Mouse (Mus musculus): ENCODE measurements around the gene Gjc1. TPM values are rescaled to one million over a fixed set of nuclear protein-coding genes. Genes with fewer than 3 reads are reported as not detected.
A peak's percentile ranks its signal among the peaks of the same experiment; 100 is the strongest.

Gene Gjc1
- polyA plus RNA-seq, 1 experiment from 2014 or later, result 45.5 TPM

DNA sequence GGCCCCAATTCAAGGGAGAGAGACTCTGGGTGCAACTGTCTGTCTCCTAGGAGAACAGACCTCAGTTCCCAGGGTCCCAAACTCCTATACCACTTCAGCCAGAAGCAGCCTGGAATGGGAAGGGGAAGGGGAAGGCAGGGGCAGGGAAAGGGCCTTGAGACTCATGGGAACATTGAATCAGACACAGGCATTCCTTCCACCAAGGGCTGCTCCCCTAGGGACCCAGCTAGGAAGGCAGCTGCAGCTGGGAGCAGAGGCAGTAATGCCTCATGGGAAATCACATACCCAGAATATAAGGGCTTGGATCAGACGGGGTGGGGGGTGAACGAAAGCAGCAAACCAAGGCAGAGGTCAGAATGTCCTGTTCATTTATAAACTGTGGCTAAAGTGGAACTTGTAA, 18.6 kb upstream of the Gjc1 start:
- Histone ChIP-seq H3K4me3 (ENCODE audit: low read length) (no peak overlapping the region), H3K4me2 (ENCODE audit: low read depth, low read length) (no peak overlapping the region), H3K9ac (ENCODE audit: low read length) (no peak overlapping the region), H3K9me3 (replicated peaks; ENCODE audit: control insufficient read depth, low read length) (no peaks in the 10 kb centered on the region), H3K4me1 (ENCODE audit: control insufficient read depth, insufficient read depth, low read length) (no peaks in the 10 kb centered on the region), H3K27me3 (ENCODE audit: control insufficient read depth, insufficient read depth, low read length) (no peaks in the 10 kb centered on the region), H3K36me3 (ENCODE audit: control insufficient read depth, insufficient read depth) (peaks cover 33% of the 10 kb centered on the region), H3K27ac (ENCODE audit: low read length) (no peak overlapping the region)
- WGBS, result 74% methylated on average over 2 of the region's 2 CpGs
- no peak for ATAC-seq (replicated peaks; ENCODE audit: extremely low read depth, insufficient read depth, low FRiP score)

DNA sequence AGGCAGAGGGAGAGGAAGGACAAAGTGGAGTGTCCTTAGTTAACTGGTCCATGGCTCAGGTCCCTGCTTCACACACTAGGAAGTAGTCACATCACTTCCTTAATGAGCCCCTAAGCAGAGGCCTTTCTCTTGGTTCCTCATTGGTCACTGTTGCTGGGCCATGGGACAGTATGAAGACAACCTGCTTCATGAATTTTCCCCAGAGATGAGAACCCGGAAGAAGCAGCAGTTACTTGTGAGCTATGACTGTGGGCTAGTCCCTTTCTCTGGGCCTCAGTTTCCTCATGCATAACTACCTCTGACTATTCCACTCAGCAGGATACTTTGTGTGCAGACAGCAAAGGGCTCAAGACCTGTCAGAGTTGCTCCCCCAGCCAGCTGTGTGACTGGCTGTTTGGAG, 17.9 kb upstream of the Gjc1 start:
- no peaks in the 10 kb centered on the region for H3K4me1 ChIP-seq (ENCODE audit: control insufficient read depth, insufficient read depth, low read length)
- no peak overlapping the region for H3K4me3 ChIP-seq (ENCODE audit: low read length)
- H3K9me3 ChIP-seq (replicated peaks; ENCODE audit: control insufficient read depth, low read length), result no peaks in the 10 kb centered on the region
- H3K36me3 ChIP-seq (ENCODE audit: control insufficient read depth, insufficient read depth), result peaks cover 26% of the 10 kb centered on the region
- ATAC-seq (replicated peaks; ENCODE audit: extremely low read depth, insufficient read depth, low FRiP score), result no peak
- 95% methylated on average over 1 of the region's 1 CpGs for WGBS
- H3K27ac ChIP-seq (ENCODE audit: low read length), result peak overlapping the region; percentile 11; the same call in 1 of the 2 replicates
- no peak overlapping the region for H3K4me2 ChIP-seq (ENCODE audit: low read depth, low read length)
- H3K27me3 ChIP-seq (ENCODE audit: control insufficient read depth, insufficient read depth, low read length), result no peaks in the 10 kb centered on the region
- no peak overlapping the region for H3K9ac ChIP-seq (ENCODE audit: low read length)

DNA sequence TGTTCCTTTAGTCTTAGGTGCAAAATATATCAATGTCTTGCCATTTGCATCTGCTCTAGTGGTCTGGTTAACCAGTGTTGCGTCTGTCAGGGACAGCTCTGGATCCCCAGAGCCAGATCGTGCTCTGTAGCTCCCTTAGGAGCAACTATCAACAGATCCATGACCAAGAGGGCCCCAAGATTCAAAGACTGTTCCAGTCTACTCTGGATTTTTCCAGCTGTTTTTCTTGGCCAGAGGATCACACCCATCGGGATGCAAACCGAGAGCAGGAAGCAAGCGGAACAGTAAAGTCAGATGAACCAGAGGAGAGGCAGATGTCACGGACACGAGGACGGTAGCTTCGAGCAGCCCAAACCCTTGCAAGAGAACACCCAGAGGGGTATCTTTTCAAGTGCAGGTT, 16.6 kb upstream of the Gjc1 start:
- Histone ChIP-seq H3K36me3 (ENCODE audit: control insufficient read depth, insufficient read depth) (peaks cover 21% of the 10 kb centered on the region), H3K9me3 (replicated peaks; ENCODE audit: control insufficient read depth, low read length) (no peaks in the 10 kb centered on the region), H3K4me1 (ENCODE audit: control insufficient read depth, insufficient read depth, low read length) (peaks cover 6% of the 10 kb centered on the region; the same call in 1 of the 2 replicates), H3K9ac (ENCODE audit: low read length) (no peak overlapping the region), H3K27ac (ENCODE audit: low read length) (no peak overlapping the region; the same call in 1 of the 2 replicates), H3K4me3 (ENCODE audit: low read length) (no peak overlapping the region), H3K27me3 (ENCODE audit: control insufficient read depth, insufficient read depth, low read length) (no peaks in the 10 kb centered on the region), H3K4me2 (ENCODE audit: low read depth, low read length) (no peak overlapping the region)
- ATAC-seq (replicated peaks; ENCODE audit: extremely low read depth, insufficient read depth, low FRiP score), result no peak
- 72% methylated on average over 9 of the region's 9 CpGs for WGBS

DNA sequence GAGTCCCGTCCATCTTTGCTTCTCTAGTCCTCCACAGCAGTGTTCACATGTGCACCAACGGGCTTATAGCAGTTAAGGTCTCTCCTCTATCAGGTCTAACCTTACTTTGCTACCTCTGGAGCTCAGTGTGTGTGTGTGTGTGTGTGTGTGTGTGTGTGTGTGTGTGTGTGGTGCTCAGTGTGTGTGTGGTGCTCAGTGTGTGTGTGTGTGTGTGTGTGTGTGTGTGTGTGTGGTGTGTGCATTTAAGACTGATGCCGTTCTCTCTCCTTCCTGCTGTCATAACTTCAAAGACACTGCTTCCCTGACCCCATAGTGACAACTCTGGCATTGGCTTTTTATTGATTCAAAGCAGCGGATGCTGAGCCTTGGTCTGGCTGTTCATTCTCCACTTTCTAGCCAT, 16.0 kb upstream of the Gjc1 start, which contains the start of gene Higd1b:
Gene Higd1b, plus strand, starts transcription at position 301 of the 400 bp plus-strand sequence.
- H3K9ac ChIP-seq (ENCODE audit: low read length), result no peak within 1 kb of the TSS
- no peaks in the 10 kb centered on the region for H3K9me3 ChIP-seq (replicated peaks; ENCODE audit: control insufficient read depth, low read length)
- peaks cover 18% of the 10 kb centered on the region for H3K36me3 ChIP-seq (ENCODE audit: control insufficient read depth, insufficient read depth)
- no peak within 1 kb of the TSS for H3K4me2 ChIP-seq (ENCODE audit: low read depth, low read length)
- no peak within 1 kb of the TSS; the same call in 1 of the 2 replicates for H3K27ac ChIP-seq (ENCODE audit: low read length)
- H3K4me1 ChIP-seq (ENCODE audit: control insufficient read depth, insufficient read depth, low read length), result peaks cover 9% of the 10 kb centered on the region; the same call in 1 of the 2 replicates
- ATAC-seq (replicated peaks; ENCODE audit: extremely low read depth, insufficient read depth, low FRiP score), result no peak
- WGBS, result 79% methylated on average over 4 of the region's 4 CpGs
- no peaks in the 10 kb centered on the region for H3K27me3 ChIP-seq (ENCODE audit: control insufficient read depth, insufficient read depth, low read length)
- no peak within 1 kb of the TSS for H3K4me3 ChIP-seq (ENCODE audit: low read length)

DNA sequence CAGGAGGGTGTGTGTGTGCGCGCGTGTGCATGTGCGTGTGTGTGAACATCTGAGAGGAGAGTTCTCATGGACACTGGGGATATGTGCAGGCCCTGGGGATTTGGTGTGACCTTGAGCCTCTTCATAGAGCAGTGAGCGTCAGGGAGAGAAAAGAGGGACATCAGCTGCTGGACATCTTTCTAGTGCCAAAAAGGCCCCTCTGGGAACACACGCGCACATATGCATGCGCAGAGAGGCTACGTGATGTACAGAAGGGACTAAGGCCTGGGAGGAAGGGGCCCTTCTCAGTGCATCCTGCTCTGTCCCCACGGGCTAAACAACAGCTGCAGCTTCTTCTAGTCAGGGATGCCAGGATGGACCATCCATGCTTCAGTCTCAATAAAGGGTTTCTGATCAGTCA, 14.7 kb upstream of the Gjc1 start:
- Histone ChIP-seq H3K27me3 (ENCODE audit: control insufficient read depth, insufficient read depth, low read length) (no peaks in the 10 kb centered on the region), H3K27ac (ENCODE audit: low read length) (no peak overlapping the region), H3K9me3 (replicated peaks; ENCODE audit: control insufficient read depth, low read length) (no peaks in the 10 kb centered on the region), H3K4me3 (ENCODE audit: low read length) (no peak overlapping the region), H3K36me3 (ENCODE audit: control insufficient read depth, insufficient read depth) (peaks cover 10% of the 10 kb centered on the region; the same call in 1 of the 2 replicates), H3K9ac (ENCODE audit: low read length) (no peak overlapping the region), H3K4me2 (ENCODE audit: low read depth, low read length) (no peak overlapping the region), H3K4me1 (ENCODE audit: control insufficient read depth, insufficient read depth, low read length) (peaks cover 9% of the 10 kb centered on the region; the same call in 1 of the 2 replicates)
- 86% methylated on average over 10 of the region's 10 CpGs for WGBS
- no peak for ATAC-seq (replicated peaks; ENCODE audit: extremely low read depth, insufficient read depth, low FRiP score)

DNA sequence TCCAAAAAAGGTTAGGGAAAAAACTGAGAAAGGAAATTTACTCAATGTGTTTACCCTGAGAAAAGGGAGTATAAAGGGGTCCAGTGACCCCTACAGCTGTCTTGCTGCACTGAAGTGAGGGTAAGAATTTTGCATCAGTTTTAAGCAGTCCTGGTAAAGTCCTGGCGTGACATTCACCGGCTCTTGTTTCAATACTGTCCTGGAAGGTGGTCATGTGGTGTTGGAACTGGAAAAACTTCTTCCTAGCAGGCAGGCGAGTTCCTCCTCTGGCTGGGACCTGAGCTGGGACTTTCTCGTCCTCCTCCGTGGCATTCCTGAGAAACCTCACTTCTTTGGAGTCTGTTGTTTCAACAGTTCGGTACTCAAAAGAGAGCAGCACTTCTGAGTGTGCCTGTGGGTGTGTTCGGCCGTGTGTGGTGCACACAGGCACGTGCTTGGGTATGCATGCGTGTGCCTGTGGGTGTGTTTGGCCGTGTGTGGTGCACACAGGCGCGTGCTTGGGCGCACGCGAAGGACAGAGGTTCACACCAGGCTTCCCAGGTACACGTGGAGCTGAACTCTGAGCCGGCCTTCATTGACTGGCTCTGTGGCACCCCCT, 13.3 kb upstream of the Gjc1 start:
- Histone ChIP-seq H3K27ac (ENCODE audit: low read length) (no peak overlapping the region), H3K9me3 (replicated peaks; ENCODE audit: control insufficient read depth, low read length) (no peaks in the 10 kb centered on the region), H3K27me3 (ENCODE audit: control insufficient read depth, insufficient read depth, low read length) (no peaks in the 10 kb centered on the region), H3K9ac (ENCODE audit: low read length) (no peak overlapping the region), H3K4me2 (ENCODE audit: low read depth, low read length) (no peak overlapping the region), H3K4me3 (ENCODE audit: low read length) (no peak overlapping the region), H3K36me3 (ENCODE audit: control insufficient read depth, insufficient read depth) (peaks cover 3% of the 10 kb centered on the region; the same call in 1 of the 2 replicates), H3K4me1 (ENCODE audit: control insufficient read depth, insufficient read depth, low read length) (peaks cover 9% of the 10 kb centered on the region; the same call in 1 of the 2 replicates)
- WGBS, result 63% methylated on average over 18 of the region's 18 CpGs
- ATAC-seq (replicated peaks; ENCODE audit: extremely low read depth, insufficient read depth, low FRiP score), result no peak

DNA sequence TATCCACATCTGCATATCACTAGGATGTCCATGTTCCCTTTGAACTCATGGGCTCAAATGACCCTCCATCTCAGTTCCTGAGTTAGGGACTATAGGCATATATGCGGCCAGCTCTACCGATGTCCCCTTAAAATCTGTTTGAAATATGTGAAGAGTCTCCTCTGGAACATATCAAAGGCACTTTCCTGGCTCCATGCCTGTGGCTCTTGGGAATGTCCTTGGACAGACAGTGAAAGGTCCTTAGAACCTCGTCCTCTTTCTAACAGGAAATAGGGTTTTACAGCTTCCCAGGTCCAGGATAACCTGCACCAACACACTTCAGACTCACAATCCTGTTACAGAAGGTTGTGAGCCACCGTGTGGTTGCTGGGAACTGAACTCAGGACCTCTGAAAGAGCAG, 10.8 kb upstream of the Gjc1 start:
- H3K27me3 ChIP-seq (ENCODE audit: control insufficient read depth, insufficient read depth, low read length), result no peaks in the 10 kb centered on the region
- no peak overlapping the region for H3K4me3 ChIP-seq (ENCODE audit: low read length)
- no peaks in the 10 kb centered on the region for H3K36me3 ChIP-seq (ENCODE audit: control insufficient read depth, insufficient read depth)
- 43% methylated on average over 4 of the region's 4 CpGs for WGBS
- peaks cover 9% of the 10 kb centered on the region; the same call in 1 of the 2 replicates for H3K4me1 ChIP-seq (ENCODE audit: control insufficient read depth, insufficient read depth, low read length)
- no peak overlapping the region for H3K4me2 ChIP-seq (ENCODE audit: low read depth, low read length)
- H3K9me3 ChIP-seq (replicated peaks; ENCODE audit: control insufficient read depth, low read length), result no peaks in the 10 kb centered on the region
- H3K27ac ChIP-seq (ENCODE audit: low read length), result no peak overlapping the region
- no peak overlapping the region for H3K9ac ChIP-seq (ENCODE audit: low read length)
- no peak for ATAC-seq (replicated peaks; ENCODE audit: extremely low read depth, insufficient read depth, low FRiP score)

DNA sequence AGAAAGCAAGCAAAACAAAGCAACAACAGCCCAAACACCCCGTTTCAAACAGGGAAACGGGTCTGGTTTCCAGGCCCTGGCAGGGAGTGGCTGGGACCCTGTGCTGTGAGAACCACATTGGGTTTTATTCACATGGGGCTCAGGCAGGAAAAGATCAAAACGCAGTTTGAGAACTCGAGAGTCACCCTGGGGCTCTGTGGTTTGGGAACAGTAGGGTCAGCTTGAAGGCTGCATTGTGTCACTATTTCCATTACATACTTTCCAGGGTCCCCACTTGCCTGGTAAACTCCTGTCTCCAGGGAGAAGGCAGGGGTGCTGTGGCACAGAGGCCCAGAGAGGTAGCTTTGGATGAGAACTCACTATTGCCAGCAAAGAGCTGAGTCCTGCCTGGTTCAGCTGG, 7.6 kb upstream of the Gjc1 start:
- H3K27me3 ChIP-seq (ENCODE audit: control insufficient read depth, insufficient read depth, low read length), result no peaks in the 10 kb centered on the region
- 49% methylated on average over 4 of the region's 4 CpGs for WGBS
- no peaks in the 10 kb centered on the region for H3K9me3 ChIP-seq (replicated peaks; ENCODE audit: control insufficient read depth, low read length)
- H3K4me2 ChIP-seq (ENCODE audit: low read depth, low read length), result no peak overlapping the region
- H3K4me3 ChIP-seq (ENCODE audit: low read length), result no peak overlapping the region
- ATAC-seq (replicated peaks; ENCODE audit: extremely low read depth, insufficient read depth, low FRiP score), result no peak
- no peak overlapping the region for H3K27ac ChIP-seq (ENCODE audit: low read length)
- no peak overlapping the region; the same call in 1 of the 2 replicates for H3K9ac ChIP-seq (ENCODE audit: low read length)
- no peaks in the 10 kb centered on the region for H3K36me3 ChIP-seq (ENCODE audit: control insufficient read depth, insufficient read depth)
- peaks cover 9% of the 10 kb centered on the region; the same call in 1 of the 2 replicates for H3K4me1 ChIP-seq (ENCODE audit: control insufficient read depth, insufficient read depth, low read length)

DNA sequence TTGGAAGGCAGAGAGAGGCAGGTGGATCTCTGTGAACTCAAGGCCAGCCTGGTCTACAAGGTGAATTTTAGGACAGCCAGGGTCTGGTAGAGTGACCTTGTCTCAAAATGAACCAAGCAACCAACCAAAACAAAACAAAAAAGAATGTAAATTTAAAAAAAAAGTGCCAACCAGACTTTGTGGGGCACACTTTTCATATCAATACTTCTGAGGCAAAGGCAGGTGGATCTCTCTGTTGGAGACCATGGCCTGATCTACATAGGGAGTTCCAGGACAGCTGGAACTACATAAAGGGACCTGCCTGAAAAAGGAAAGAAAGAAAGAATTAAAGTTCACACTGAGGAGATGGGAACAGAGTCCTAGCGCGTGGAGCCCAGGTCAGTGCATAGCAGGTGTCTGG, 7.0 kb upstream of the Gjc1 start:
- Histone ChIP-seq H3K9me3 (replicated peaks; ENCODE audit: control insufficient read depth, low read length) (no peaks in the 10 kb centered on the region), H3K9ac (ENCODE audit: low read length) (no peak overlapping the region), H3K27ac (ENCODE audit: low read length) (no peak overlapping the region), H3K4me2 (ENCODE audit: low read depth, low read length) (no peak overlapping the region), H3K36me3 (ENCODE audit: control insufficient read depth, insufficient read depth) (no peaks in the 10 kb centered on the region), H3K4me3 (ENCODE audit: low read length) (no peak overlapping the region), H3K27me3 (ENCODE audit: control insufficient read depth, insufficient read depth, low read length) (no peaks in the 10 kb centered on the region), H3K4me1 (ENCODE audit: control insufficient read depth, insufficient read depth, low read length) (peaks cover 6% of the 10 kb centered on the region; the same call in 1 of the 2 replicates)
- no peak for ATAC-seq (replicated peaks; ENCODE audit: extremely low read depth, insufficient read depth, low FRiP score)
- 83% methylated on average over 2 of the region's 2 CpGs for WGBS

All from heart, embryonic 16.5 days (tissue).